Mouse (Mus musculus): ENCODE results near the gene Rabggtb. TPM values are rescaled to one million over a fixed set of nuclear protein-coding genes. Genes with fewer than 3 reads are reported as not detected.

The Rabggtb gene
- polyA plus RNA-seq (2017; shearing (Covaris generic)), result 31.0 TPM

DNA sequence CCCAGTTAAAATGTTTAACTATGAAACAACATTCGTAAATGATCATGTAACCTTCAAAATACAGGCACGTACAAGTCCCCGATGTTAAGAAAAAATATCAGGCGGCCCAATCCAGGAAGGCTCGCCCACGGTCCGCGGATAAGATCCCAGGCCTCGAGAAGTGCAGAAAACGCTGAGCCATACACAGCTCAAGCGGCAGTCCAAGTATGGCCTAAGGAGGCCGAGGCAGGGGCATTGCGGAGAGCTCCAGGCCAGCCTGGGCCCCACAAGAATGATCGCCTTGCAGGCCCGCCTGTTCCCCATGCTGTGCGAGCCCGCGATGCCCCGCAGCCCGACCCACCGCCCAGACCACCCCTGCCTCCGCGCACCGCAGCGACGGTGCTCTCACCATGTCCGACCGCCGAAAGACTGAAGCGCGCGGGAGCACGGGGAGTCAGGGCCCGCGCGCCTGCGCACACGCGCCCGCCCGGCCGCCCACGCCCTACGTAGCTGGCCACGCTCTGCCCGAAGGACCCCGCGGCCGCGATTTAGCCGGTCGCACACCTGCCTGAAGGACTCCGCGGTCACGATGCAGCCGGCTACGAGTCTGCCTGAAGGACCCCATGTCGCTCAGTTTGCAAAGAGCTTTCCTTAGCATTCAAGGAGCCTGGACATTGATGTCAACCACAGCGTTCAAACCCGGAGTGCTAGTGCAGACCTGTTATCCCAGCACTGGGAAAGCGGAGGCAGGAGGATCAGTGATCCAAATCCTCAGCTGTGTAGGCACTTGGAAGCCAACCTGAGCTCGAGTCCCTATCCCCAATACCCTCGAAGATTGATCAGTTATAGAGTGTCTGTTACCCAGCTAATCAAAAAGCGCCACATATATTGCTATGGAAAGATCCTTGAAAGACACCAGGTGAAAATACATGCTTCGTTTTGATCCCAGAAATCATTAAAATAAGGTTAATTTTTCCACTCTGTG lies at the start of gene Rabggtb:
Gene Rabggtb (minus strand): TSS at position 464 of the 964 bp plus-strand sequence.

DNA sequence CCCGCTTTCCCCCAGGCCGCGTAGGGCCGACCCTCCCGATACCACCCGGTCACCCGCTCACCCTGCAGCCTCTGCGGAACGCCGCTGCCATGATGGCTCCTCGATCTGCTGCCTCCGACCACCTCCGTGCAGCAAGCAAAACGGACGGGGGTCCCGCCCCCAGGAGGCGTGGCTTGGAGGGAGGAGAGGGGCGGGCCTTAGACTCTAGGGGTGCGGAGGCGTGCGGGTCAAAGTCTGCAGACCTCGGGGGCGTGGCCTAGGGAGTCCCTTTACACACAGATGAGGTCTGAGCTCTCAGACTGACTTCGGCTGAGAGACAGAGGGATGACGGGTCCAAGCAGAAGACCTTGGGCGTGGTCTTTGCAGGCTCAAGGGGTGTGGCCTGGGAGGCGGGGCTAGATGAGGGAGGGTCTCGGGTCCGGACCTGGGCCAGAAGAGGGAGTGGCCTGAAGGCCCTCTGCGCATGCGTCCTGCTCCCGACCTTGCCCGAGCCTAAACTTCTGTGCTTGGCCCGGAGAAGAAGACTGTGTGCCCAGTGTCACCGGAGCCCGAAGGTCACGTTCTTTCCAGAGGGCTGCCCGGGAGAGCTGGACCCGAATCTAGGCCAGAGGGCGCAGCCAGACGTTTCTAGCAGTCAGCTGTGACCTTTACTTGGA lies 31.7 kb upstream of the Rabggtb start, which contains the start of gene Acadm:
Gene Acadm (minus strand): TSS at position 298 of the 656 bp plus-strand sequence.

DNA sequence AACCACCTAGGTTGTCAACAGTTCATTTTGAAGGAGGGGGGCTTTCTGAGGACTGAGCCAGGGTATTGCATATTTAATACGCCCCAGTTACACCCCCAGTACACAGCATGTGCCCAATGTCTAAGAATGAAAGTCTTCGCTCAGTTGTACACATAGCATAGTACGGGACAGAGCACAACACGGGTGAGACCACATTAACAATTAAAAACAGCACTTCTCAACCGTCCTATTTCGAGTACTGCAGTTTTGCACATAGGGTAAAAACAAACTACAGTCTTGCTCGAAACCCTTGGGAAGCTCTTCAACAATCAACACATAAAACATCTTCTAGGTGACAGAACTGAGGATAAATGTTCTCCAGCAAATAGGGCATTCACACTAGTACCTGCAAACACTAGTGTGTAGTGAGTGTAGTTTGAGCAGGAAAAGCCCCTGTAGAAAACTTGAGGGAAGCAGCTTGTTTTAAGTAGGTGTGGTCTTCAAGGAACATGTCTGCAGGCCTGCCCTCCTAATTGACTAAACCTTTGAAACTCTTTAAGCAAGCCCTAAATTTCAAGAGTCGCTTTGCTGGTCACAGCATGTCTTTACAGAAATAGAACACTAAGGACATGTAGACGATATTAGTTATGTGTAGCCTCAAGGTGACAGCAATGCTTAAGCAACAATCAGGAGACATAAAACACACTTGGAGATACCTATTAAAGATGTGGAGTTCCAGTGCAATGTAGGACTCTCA lies 6.5 kb downstream of the Rabggtb start, which contains the start of gene Msh4:
Gene Msh4 (minus strand): TSS at position 3 of the 736 bp plus-strand sequence.

Other genes with a start within 250 kb of the Rabggtb start
- gene St6galnac3, start 187.8 kb downstream of the Rabggtb start, polyA plus RNA-seq (2017; shearing (Covaris generic)), result 51.2 TPM
- gene Asb17, start 68.8 kb downstream of the Rabggtb start, polyA plus RNA-seq (2017; shearing (Covaris generic)), result not detected
- 0.06 TPM for gene Msh4, start 6.9 kb downstream of the Rabggtb start, polyA plus RNA-seq (2017; shearing (Covaris generic))
- 56.3 TPM for gene Acadm, start 31.6 kb upstream of the Rabggtb start, polyA plus RNA-seq (2017; shearing (Covaris generic))
- not detected for gene Slc44a5, start 60.4 kb upstream of the Rabggtb start, polyA plus RNA-seq (2017; shearing (Covaris generic))

All from CD4-positive, CD25-positive, alpha-beta regulatory T cell (primary cell).